Mouse (Mus musculus) spleen, postnatal 14 days (tissue): ENCODE data around the gene Amotl2.
"Not testable (repeated sequence)": the region's sequence is repeated elsewhere in the genome, so short reads cannot be mapped to it uniquely, and the experiment has no call there.

Experiments used
- DNase-seq, 2 experiments: peaks; one replicate each; pipeline ENCODE4 v3.0.0; 2021 to 2022; ENCODE audit warnings: low spot score in 2 of 2

The Amotl2 gene

DNA sequence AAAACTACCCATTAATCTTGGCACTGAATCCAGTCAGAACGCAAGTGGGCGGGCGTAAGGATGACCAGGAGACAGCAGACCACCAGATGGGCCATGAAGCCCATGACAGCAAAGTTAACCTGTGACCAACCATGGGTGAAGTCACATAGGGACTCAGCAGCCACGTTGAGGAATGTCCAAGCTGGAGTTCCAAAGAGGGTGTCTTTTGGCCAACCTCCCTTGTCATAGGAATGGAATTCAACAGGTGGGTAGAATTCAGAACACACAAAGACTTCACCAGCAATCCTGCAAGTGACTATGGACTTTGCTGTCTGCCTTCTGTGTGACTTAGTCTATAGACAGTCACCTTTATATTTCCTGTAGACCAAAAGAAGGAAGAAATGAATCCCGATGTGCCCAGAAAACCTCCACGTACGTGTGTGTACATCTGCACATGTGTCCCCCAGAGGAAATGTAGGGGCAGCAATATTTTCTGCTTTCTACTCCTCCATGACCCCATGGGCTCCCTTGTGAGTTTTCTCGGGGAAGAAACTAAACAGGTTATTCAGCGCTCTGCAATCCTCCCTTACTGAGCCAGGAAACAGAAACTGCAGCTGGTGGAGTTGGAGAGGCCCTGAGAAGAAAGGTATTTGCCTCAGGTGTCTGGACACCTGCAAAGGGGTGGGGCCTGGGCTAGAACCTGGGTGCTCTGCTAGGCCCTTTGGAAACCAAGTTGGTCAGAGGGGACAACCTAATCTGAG lies 17.7 kb downstream of the Amotl2 start:
- DNase-seq, result no peak

DNA sequence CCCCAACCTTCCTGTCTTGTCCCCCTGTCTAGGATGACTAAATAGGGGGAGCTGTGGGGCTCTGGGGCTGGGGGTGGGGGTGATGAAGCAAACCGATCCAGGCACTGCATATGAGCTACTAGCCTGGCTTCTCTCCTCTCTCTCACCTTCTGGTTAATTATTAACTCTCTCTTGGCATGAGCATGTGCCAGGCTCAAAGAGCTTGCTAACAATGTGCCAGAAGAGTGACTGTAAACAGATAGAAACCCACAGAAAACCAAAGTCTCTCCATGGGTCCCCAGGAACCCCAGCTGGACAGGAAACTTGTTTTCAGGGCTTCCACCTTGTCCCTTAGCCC lies 18.2 kb downstream of the Amotl2 start:
- no peak for DNase-seq

DNA sequence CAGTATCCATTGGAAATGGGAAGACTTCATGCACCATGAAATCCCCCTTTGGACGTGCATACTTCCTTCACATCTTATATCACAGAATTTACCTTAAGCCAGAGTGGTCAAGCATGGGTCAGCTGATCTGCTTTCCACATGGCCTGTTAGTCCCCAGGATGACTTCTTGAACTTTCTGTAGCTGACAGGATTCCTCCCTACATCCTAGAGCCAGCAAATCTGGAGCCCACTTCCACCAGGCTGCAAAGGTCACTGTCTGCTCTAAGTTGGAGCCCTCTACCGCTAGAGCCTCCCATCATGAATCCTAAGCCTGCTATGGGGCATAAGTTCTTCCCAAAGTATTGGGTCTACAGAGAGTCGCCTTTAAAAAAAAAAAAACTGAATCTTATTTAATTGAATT lies 18.8 kb downstream of the Amotl2 start:
- no peak for DNase-seq

DNA sequence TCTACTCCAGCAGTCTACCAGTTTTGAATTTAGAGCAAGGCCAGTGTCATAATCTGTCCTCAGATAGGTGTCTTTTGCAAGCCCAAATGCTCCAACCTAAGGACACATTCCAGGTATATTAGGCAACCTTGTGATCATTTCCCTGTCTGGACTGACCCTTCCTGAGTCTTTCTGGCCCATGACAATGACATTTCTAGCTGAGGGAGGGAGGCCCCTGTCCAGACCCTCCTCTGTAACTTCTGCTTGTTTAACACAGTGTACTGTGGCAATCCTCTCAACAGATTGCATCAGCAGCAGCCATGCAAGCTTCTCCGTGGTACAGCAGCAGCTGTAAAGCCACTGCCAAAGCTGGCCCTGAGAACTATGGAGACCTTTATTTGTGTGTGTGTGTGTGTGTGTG lies 19.5 kb downstream of the Amotl2 start:
- DNase-seq, result no peak

DNA sequence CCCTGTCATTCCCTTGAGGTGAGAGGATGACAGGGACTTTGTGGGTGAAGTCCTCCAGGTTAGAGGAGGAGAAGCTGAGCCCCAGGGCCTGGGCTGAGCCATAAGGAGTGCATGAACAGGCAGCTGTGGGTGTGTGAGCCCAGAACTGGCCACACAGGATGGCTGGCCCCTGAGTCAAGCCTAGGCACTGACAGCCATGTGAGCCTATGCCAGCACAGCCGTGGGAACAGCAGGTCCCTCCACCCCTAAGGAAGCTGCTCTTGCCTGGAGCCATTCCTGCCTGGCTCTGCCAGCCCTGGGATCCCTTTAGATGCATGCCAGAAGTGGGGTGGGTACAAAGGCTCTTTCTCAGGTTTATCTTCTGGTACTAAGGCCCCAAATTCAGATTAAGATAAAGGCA lies 20.9 kb downstream of the Amotl2 start:
- no peak for DNase-seq

DNA sequence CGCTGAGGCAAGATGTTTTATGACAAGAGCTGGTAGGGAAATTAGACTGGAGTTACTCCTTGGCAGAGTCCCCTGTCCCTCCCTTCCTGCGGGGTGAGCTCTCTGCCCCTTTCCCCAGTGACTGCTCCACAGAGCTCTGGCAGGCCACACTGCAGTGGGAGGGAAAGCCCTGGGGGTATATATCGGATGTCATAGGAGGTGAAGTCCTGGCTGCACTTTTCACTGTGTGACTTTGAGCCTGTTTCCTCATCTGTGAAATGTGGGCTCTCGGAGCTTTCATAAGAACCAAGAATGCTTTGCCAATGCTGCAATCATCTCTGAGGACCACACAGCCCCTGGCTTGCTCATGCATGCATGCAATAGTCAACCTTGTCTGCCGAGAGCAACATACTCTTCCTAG lies 30.3 kb downstream of the Amotl2 start:
- DNase-seq, result no peak

DNA sequence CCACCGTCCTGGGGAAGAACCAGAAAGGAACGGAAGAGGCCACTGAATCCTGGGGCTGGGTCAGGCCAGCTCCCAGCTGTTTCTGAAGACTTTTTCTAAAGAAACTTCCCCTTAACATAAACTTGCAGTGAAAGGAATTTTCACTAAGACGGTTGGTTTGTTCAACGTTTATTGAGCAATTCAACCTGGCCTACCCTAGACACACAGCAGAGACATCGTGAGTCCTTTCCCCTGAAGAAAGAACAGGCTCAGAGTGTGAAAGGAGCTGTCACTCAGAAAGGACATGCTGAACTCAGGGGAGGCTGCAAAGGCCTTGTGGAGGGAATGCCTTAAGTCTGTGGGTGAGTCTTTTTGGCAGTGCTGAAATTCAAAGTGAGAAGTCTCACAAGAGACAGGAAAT lies 31.4 kb downstream of the Amotl2 start:
- DNase-seq, result no peak

DNA sequence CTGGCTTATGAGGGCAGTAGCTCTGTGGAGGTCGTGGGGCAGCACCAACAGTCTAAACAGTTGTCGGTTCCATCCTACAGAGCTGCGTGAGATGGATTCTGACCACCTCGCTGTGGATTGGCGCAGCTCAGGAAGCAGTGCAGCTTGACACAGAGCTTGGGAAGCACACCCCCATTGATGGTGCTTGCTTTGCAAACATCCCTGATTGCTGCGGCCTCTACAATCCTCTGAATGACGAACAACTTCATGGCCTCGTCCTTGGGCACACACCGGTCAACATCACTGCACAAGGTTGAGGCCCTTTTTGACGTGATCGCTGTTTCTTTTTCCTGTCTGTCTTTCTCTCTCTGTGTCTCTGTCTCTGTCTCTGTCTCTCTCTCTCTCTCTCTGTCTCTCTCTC lies 32.7 kb downstream of the Amotl2 start:
- DNase-seq, result no peak

DNA sequence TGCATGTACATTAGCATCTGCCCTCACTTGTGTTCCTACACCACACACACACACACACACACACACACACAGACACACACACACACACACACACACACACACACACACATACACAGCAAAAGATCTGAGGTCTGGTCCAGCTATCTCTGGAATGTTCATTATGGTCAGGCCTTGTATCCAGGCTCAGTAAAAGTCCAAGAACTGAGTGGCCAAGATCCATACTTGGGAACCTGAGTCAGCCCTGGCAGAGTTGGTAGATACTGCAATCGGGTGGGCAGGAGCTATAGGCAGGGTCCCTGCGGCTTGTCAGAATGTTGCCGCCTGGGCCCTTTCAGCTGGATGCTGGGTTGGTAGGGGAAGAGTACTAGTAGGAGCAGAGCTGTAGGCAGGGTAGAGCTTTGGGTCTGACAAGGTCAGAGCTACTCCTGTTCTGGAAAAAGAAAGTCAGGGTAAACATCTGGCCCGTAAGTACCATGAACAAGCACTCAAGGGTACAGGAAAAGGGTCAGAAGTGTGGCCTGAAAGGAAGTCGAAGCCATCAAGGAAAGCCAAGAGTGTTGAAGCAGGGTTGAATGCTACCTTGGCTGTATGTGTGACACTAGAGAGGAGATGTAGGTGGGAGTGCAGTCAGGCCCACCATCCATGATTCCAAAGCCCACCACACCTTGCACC lies 35.3 kb downstream of the Amotl2 start:
- DNase-seq, result no peak

DNA sequence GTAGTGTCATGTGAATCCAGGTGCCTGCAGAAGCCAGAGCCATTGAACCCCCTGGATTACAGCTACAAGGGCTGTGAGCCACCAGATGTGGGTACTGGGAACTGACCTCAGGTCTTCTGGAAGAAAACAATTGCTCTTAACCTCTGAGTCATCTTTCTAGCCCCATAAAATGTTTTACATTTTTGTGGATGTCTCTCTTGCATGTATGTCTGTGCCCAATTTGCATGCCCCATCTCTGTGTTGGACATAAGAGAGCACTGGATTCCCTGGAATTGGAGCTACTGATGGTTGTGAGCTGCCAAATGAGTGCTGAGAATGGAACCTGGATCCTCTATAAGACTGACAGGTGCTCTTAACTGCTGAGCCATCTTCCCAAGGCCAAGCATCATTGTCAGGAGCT lies 36.8 kb downstream of the Amotl2 start:
- no peak for DNase-seq

DNA sequence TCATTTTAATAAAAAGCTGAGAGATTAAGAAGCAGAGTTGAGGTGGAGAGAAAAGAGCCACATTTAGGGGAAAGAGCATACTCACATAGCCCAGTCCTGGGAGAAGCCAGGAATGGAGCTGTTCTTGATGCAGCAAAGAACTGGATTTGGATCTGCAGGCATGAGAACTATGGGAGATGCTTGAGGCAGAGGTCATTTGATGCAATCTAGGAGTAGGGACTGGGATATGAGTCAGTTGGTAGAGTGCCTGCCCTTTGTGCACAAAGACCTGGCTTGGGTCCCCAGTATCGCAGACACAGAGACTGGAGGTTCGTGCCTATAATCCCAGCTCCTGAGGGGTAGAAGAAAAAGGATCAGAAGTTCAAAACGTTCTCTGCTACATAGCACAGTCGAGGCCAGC lies 38.7 kb downstream of the Amotl2 start:
- DNase-seq, result no peak

DNA sequence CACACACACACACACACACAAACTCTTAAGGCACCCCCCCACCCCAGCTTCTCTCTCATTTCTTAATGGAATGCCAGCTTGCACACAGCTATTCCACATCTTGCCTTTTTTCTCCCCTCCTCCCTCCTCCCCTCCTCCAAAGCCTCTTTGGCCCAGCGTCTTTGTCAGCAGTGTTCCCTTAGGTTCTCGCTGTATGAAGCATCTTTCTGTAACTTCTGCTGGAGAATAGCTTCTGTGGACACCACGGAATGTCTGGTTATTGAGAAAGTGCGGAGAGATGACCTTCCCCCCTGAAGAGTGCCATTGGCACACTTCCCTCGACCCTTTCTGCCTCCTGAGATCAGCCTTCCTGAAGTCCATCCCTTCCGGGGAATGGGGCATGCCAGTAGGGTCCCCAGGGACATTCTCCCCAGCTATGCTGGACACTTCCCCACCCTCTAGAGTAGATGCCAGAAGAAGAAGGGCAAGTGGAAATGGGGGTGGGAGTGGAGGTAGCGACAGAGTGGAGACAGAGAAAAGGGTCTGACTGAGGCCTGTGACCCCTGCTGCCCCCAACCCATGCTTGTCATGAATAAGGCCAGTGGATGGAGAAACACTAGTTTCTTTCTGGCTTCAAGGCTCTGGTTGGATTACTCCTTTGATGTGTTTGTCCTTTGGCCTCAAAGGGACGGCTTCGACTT lies 39.3 kb downstream of the Amotl2 start:
- DNase-seq, result no peak

DNA sequence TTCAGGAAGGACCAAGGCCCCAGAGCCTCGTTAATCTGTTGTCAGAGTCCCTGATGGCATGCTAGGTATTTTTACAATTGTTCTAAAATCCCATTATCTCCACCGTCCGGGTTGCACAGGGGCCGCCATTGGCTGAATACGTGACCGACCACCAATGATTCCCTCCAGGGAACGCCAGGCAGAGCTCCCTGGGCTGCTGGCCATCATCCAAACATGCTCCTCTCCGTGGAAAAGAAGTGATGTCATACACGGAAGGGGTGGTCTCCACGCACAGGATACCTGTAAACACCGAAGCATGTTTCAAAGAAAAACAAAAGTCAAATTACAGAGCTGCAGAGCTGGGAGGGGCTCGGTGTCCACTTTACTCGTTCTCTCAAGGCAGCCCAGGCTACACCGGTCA lies 39.9 kb downstream of the Amotl2 start:
- DNase-seq, result no peak

DNA sequence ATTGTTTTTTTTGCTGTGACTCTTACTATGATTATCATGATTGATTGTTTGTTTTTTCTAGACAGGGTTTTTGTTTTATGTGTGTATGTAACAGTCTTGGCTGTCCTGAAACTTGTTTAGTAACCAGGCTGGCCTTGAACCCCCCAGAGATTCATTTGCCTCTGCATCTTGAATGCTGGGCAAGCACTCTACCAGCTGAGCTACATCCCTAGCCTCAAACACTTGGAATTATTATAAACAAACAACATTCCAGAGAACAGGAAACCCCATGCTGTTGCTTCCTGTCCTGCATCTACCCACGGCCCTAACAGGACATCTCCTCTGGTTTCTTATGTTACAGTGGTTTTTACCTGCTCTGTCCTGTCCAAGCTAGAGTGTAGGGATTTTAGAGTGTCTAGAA lies 42.4 kb downstream of the Amotl2 start:
- DNase-seq, result no peak

DNA sequence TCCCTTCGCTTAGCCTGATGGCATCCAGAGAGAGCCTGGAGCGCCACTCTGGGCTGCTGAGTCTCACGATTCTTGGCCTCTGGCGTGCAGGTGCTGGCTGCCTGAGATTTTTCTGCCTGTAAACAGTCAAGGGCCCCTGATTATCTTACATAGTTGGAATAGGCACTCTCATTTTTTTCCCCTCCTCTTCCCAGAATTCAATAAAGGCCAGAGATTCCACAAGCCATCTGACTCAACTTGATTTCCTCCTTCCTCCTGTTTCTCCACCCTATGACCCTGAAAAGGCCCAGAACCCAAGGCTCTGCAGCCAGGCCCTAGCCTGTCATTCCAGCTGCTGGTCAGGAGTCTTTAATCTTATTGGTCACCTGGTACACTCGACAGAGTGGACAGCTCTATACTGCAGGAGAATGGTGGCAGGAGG lies 43.1 kb downstream of the Amotl2 start:
- no peak for DNase-seq

DNA sequence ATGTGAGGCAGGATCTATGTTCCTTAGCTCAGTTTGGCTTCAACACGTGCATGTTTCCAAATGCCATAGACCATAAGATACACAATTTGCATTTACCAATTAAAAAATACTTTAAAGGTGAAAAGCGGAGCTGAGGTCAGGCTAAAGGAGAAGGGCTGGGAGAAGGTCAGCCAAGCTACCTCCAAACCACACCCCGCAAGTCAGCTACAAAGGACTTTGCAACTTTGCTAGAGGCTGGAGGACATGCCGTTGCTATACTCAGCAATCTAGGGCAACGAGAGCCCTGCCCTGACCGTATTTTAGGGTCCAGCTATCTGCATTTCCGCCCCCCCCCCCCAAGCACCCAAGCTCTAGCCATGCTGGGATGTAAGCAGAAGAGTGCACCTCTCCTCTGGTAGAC lies 45.1 kb downstream of the Amotl2 start:
- no peak for DNase-seq

DNA sequence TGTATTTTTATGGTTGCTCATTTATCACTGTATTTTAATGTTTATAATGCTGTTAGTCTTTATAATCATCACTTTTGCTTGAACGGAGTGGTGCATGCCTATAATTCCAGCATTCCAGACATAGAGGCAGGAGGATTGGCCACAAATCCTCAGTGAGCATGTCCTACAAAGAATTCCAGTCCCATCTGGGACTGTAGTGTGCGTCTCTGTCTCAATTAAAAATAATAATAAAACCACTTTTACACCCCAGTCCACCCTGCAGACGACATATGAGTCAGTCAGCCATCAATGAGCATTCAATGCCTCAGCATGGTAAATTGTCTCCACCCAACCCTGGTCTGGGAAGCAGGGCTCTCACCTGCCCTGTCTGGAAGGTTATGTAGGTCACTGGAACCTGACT lies 46.4 kb downstream of the Amotl2 start:
- DNase-seq, result no peak

DNA sequence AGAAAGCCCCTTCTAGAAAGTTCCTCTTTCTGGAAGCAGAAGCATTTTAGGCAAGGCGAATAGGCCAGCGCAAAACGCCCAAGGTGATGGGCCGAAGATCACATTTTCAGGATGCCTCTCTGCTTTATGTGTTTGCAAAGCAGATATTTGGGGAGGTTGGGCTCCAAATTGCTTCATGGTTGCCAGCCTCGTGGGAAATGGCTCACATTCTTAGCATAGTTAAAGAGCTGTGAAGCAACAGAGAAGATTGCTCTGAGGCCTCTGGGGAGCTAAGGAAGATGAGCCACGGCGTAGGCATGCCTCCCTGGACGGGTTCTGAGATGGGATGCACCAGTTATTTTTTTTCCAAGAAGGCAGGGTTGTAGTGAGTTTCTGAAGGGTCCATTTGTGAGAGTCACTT lies 47.0 kb downstream of the Amotl2 start:
- no peak for DNase-seq

DNA sequence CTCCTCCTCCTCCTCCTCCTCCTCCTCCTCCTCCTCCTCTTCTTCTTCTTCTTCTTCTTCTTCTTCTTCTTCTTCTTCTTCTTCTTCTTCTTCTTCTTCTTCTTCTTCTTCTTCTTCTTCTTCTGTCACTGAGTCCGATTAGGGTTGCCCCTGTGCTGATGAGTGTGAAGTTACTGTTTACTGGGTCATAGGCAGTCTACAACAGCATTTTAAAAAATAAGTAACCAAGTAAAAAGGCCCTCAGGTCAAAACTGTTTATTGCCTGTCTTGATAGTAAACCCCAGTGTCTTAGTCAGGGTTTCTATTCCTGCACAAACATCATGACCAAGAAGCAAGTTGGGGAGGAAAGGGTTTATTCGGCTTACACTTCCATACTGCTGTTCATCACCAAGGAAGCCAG lies 48.1 kb downstream of the Amotl2 start:
- not testable (repeated sequence) for DNase-seq

DNA sequence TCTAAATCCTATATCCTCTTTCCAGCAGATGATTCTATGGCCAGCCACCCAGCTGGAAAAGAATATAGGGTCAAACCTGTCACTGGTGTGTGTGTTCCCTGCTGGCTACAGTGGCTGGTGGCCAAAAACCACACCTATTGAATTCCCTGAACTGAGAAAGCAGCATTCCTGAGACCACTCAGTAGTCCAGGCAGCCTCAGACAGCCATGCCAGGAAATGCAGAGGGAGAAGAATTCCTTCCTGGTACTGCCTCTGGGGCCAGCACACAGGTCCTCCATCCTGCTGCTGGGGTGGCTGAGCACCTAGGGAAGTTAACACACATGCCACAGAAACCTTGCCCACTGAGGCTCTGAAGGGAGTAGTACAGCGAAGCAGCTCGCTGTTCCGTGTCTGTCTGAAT lies 50.3 kb downstream of the Amotl2 start:
- DNase-seq, result no peak

DNA sequence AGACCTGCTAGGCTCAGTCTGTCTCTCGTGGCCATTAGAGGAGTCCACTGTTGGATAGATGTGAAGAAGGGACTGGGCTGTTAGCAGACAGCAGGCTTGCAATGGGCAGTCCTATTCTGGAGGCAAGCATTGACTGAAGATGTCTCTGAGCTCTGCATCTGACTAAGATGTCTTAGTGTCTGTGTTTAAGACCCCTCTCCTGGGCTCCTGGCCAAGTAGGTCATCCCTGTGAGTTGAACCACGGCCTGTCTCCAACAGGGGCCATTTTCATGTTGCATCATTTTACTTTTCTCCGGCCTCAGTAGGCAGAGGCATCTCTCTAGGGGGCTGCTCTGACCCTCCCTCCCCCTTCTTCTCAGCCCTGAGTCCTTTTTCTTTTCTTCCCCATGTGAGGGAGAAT lies 52.8 kb downstream of the Amotl2 start:
- DNase-seq, result no peak

DNA sequence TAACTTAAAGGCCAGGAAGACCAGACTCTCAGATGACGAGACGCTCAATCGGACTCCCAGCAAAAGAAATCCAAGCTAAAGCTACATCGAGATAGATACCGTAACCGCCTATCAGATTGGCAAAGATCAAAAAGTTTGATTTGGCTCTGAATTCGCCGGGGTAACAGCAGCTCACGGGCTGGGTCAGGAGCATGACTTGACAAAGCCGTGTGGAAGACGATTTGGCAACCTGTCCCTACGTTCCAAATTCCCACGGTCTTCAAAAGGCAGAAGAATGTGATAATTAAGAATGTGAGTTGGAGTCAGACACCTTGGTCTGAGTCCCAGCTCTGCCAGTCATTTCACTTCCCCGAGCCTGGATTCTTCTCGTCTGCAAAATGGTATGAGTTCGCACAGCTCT lies 53.7 kb downstream of the Amotl2 start:
- DNase-seq, result no peak

DNA sequence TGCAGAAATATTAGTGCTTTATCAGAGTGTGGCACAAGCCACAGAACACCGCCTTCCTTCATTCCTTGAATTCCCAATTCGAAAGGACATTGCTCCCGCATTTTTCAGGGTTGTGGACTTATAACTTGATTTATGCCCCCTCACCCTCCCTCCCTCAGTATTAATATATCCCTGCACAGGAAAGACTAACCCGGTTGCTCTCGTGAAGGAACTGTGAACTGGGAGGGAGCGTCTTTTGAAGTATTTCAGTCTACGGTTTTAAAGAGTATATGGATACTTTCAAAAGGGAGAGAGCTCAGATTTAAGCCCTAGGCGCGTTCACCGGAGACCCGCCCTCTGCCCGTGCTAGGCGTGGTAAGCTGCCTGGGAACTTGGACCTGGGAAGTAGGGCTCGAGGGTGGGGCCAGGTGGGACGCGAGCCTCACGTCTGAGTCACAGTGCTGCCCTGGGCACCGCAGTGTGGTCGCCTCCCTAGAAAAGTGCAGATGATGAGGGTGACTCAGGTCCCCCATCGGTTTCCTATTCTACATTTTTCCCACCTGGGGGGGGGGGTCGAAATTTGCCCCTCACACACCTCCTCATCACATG lies 54.9 kb downstream of the Amotl2 start:
- DNase-seq, result no peak
